Mouse (Mus musculus): ENCODE data around the gene Pdcd1lg2. TPM values are rescaled to one million over a fixed set of nuclear protein-coding genes. Genes with fewer than 3 reads are reported as not detected.

Pdcd1lg2 gene
- total RNA-seq, 2 experiments from 2014 or later: 0.26 to 0.28 TPM

GRCm38 (mm10) chr19:29494454-29494853, 83.7 kb downstream of the Pdcd1lg2 start:
- no peak for DNase-seq (ENCODE audit: low spot score in 2 of 2)

- DNase-seq (ENCODE audit: low spot score in 2 of 2): no peak
Measured at GRCm38 (mm10) chr19:29496001-29496597, 85.4 kb downstream of the Pdcd1lg2 start.

GRCm38 (mm10) chr19:29496786-29497557, 86.3 kb downstream of the Pdcd1lg2 start:
- no peak for DNase-seq (ENCODE audit: low spot score in 2 of 2)

GRCm38 (mm10) chr19:29497874-29498273, 87.2 kb downstream of the Pdcd1lg2 start:
- DNase-seq (ENCODE audit: low spot score in 2 of 2): no peak

- DNase-seq (ENCODE audit: low spot score in 2 of 2): no peak
Measured at GRCm38 (mm10) chr19:29498842-29499456, 88.2 kb downstream of the Pdcd1lg2 start.

GRCm38 (mm10) chr19:29500333-29500732, 89.6 kb downstream of the Pdcd1lg2 start:
- DNase-seq (ENCODE audit: low spot score in 2 of 2): no peak

- no peak for DNase-seq (ENCODE audit: low spot score in 2 of 2)
Measured at GRCm38 (mm10) chr19:29501106-29501505, 90.4 kb downstream of the Pdcd1lg2 start.

- DNase-seq (ENCODE audit: low spot score in 2 of 2): peak; percentile 80 to 89
Measured at GRCm38 (mm10) chr19:29501507-29501906, 90.8 kb downstream of the Pdcd1lg2 start.

GRCm38 (mm10) chr19:29504131-29504530, 93.4 kb downstream of the Pdcd1lg2 start:
- DNase-seq (ENCODE audit: low spot score in 2 of 2): no peak

GRCm38 (mm10) chr19:29505617-29506016, 94.9 kb downstream of the Pdcd1lg2 start:
- no peak for DNase-seq (ENCODE audit: low spot score in 2 of 2)

- no peak for DNase-seq (ENCODE audit: low spot score in 2 of 2)
Measured at GRCm38 (mm10) chr19:29508208-29508607, 97.5 kb downstream of the Pdcd1lg2 start.

GRCm38 (mm10) chr19:29509857-29510256, 99.1 kb downstream of the Pdcd1lg2 start:
- DNase-seq (ENCODE audit: low spot score in 2 of 2): no peak

GRCm38 (mm10) chr19:29511826-29512225, 101.1 kb downstream of the Pdcd1lg2 start:
- no peak for DNase-seq (ENCODE audit: low spot score in 2 of 2)

- DNase-seq (ENCODE audit: low spot score in 2 of 2): no peak
Measured at GRCm38 (mm10) chr19:29513111-29513766, 102.5 kb downstream of the Pdcd1lg2 start.

- DNase-seq (ENCODE audit: low spot score in 2 of 2): no peak
Measured at GRCm38 (mm10) chr19:29514130-29514529, 103.4 kb downstream of the Pdcd1lg2 start.

- DNase-seq (ENCODE audit: low spot score in 2 of 2): no peak
Measured at GRCm38 (mm10) chr19:29515386-29515785, 104.7 kb downstream of the Pdcd1lg2 start.

- DNase-seq (ENCODE audit: low spot score in 2 of 2): no peak
Measured at GRCm38 (mm10) chr19:29515991-29516390, 105.3 kb downstream of the Pdcd1lg2 start.

GRCm38 (mm10) chr19:29518409-29518808, 107.7 kb downstream of the Pdcd1lg2 start:
- no peak for DNase-seq (ENCODE audit: low spot score in 2 of 2)

- DNase-seq (ENCODE audit: low spot score in 2 of 2): no peak
Measured at GRCm38 (mm10) chr19:29518922-29519321, 108.2 kb downstream of the Pdcd1lg2 start.

Data from left cerebral cortex, adult 18-20 months (tissue).